Mouse (Mus musculus): ENCODE data around the gene U2af1l4. TPM values are rescaled to one million over a fixed set of nuclear protein-coding genes. Genes with fewer than 3 reads are reported as not detected.

U2af1l4 gene
- polyA plus RNA-seq, 1 experiment from 2014 or later, result 88.4 TPM

- no peaks in the 10 kb centered on the region for H3K27me3 ChIP-seq (ENCODE audit: control insufficient read depth, insufficient read depth, low read depth, low read length)
- no peak overlapping the region for H3K4me2 ChIP-seq (ENCODE audit: low read length)
- H3K4me3 ChIP-seq (ENCODE audit: low read depth, low read length), result no peak overlapping the region
- H3K27ac ChIP-seq (ENCODE audit: low read length), result no peak overlapping the region
- no peak for ATAC-seq
- WGBS, result 69% methylated on average over 7 of the region's 7 CpGs
- H3K4me1 ChIP-seq (ENCODE audit: control insufficient read depth, insufficient read depth, low read length), result no peaks in the 10 kb centered on the region
- H3K9ac ChIP-seq (ENCODE audit: low read depth, low read length), result no peak overlapping the region
- H3K9me3 ChIP-seq (replicated peaks; ENCODE audit: control insufficient read depth, low read length, poor library complexity, severe bottlenecking), result no peaks in the 10 kb centered on the region
- no peaks in the 10 kb centered on the region for H3K36me3 ChIP-seq (ENCODE audit: control insufficient read depth, insufficient read depth, low read length)
Observed at GRCm38 (mm10) chr7:30610043-30610442, 46.9 kb downstream of the U2af1l4 start.

GRCm38 (mm10) chr7:30612654-30613402, 49.7 kb downstream of the U2af1l4 start, which contains the start of gene Upk1a:
Upk1a (minus strand) TSS chr7:30612847.
- Histone ChIP-seq H3K4me1 (ENCODE audit: control insufficient read depth, insufficient read depth, low read length) (no peaks in the 10 kb centered on the region), H3K4me2 (ENCODE audit: low read length) (no peak within 1 kb of the TSS), H3K9me3 (replicated peaks; ENCODE audit: control insufficient read depth, low read length, poor library complexity, severe bottlenecking) (no peaks in the 10 kb centered on the region), H3K27me3 (ENCODE audit: control insufficient read depth, insufficient read depth, low read depth, low read length) (no peaks in the 10 kb centered on the region), H3K4me3 (ENCODE audit: low read depth, low read length) (no peak within 1 kb of the TSS), H3K9ac (ENCODE audit: low read depth, low read length) (no peak within 1 kb of the TSS), H3K27ac (ENCODE audit: low read length) (no peak within 1 kb of the TSS), H3K36me3 (ENCODE audit: control insufficient read depth, insufficient read depth, low read length) (peaks cover 11% of the 10 kb centered on the region)
- no peak for ATAC-seq
- WGBS, result 83% methylated on average over 8 of the region's 8 CpGs

- Histone ChIP-seq H3K4me3 (ENCODE audit: low read depth, low read length) (no peak overlapping the region), H3K9ac (ENCODE audit: low read depth, low read length) (no peak overlapping the region), H3K27me3 (ENCODE audit: control insufficient read depth, insufficient read depth, low read depth, low read length) (no peaks in the 10 kb centered on the region), H3K9me3 (replicated peaks; ENCODE audit: control insufficient read depth, low read length, poor library complexity, severe bottlenecking) (no peaks in the 10 kb centered on the region), H3K27ac (ENCODE audit: low read length) (no peak overlapping the region), H3K36me3 (ENCODE audit: control insufficient read depth, insufficient read depth, low read length) (peaks cover 13% of the 10 kb centered on the region), H3K4me1 (ENCODE audit: control insufficient read depth, insufficient read depth, low read length) (no peaks in the 10 kb centered on the region), H3K4me2 (ENCODE audit: low read length) (no peak overlapping the region)
- WGBS, result 23% methylated on average over 14 of the region's 14 CpGs
- no peak for ATAC-seq
Observed at GRCm38 (mm10) chr7:30613529-30614112, 50.5 kb downstream of the U2af1l4 start.

GRCm38 (mm10) chr7:30614454-30614853, 51.4 kb downstream of the U2af1l4 start:
- no peaks in the 10 kb centered on the region for H3K9me3 ChIP-seq (replicated peaks; ENCODE audit: control insufficient read depth, low read length, poor library complexity, severe bottlenecking)
- no peaks in the 10 kb centered on the region for H3K4me1 ChIP-seq (ENCODE audit: control insufficient read depth, insufficient read depth, low read length)
- H3K4me2 ChIP-seq (ENCODE audit: low read length), result no peak overlapping the region
- no peak overlapping the region for H3K27ac ChIP-seq (ENCODE audit: low read length)
- no peak overlapping the region for H3K9ac ChIP-seq (ENCODE audit: low read depth, low read length)
- no peak overlapping the region for H3K4me3 ChIP-seq (ENCODE audit: low read depth, low read length)
- H3K36me3 ChIP-seq (ENCODE audit: control insufficient read depth, insufficient read depth, low read length), result peaks cover 21% of the 10 kb centered on the region
- H3K27me3 ChIP-seq (ENCODE audit: control insufficient read depth, insufficient read depth, low read depth, low read length), result no peaks in the 10 kb centered on the region
- no peak for ATAC-seq
- 81% methylated on average over 2 of the region's 2 CpGs for WGBS

Small RNA genes within 50 kb of the gene (microRNA-seq; reads per million reads assigned to microRNA genes)
- gene Gm38670, result 0.52 reads per million
- not detected for gene Mir3569

Other genes with a start within 250 kb of the U2af1l4 start
- 13.4 and 16.0 TPM in 2 replicates for gene Syne4, start 248.5 kb upstream of the U2af1l4 start, polyA plus RNA-seq (2015; fragmentation: Nextera tagmentation; extraction: Ambion mirVana)
- not detected in 2 replicates for gene E130208F15Rik, start 241.6 kb upstream of the U2af1l4 start, polyA plus RNA-seq (2015; fragmentation: Nextera tagmentation; extraction: Ambion mirVana)
- 15.2 and 16.9 TPM in 2 replicates for gene Sdhaf1, start 239.4 kb upstream of the U2af1l4 start, polyA plus RNA-seq (2015; fragmentation: Nextera tagmentation; extraction: Ambion mirVana)
- 15.2 and 15.7 TPM in 2 replicates for gene Lrfn3, start 200.5 kb upstream of the U2af1l4 start, polyA plus RNA-seq (2015; fragmentation: Nextera tagmentation; extraction: Ambion mirVana)
- gene Tyrobp, start 149.5 kb upstream of the U2af1l4 start, polyA plus RNA-seq (2015; fragmentation: Nextera tagmentation; extraction: Ambion mirVana), result 15.3 and 23.5 TPM in 2 replicates
- gene Hcst, start 143.4 kb upstream of the U2af1l4 start, polyA plus RNA-seq (2015; fragmentation: Nextera tagmentation; extraction: Ambion mirVana), result not detected in 2 replicates
- 2.7 and 2.9 TPM in 2 replicates for gene Nfkbid, start 141.6 kb upstream of the U2af1l4 start, polyA plus RNA-seq (2015; fragmentation: Nextera tagmentation; extraction: Ambion mirVana)
- gene Aplp1, start 117.8 kb upstream of the U2af1l4 start, polyA plus RNA-seq (2015; fragmentation: Nextera tagmentation; extraction: Ambion mirVana), result 761 and 788 TPM in 2 replicates
- gene Kirrel2, start 105.6 kb upstream of the U2af1l4 start, polyA plus RNA-seq (2015; fragmentation: Nextera tagmentation; extraction: Ambion mirVana), result 0.67 and 0.73 TPM in 2 replicates
- gene Nphs1, start 105.0 kb upstream of the U2af1l4 start, polyA plus RNA-seq (2015; fragmentation: Nextera tagmentation; extraction: Ambion mirVana), result 0.46 and 0.50 TPM in 2 replicates
- not detected in 2 replicates for gene Prodh2, start 69.7 kb upstream of the U2af1l4 start, polyA plus RNA-seq (2015; fragmentation: Nextera tagmentation; extraction: Ambion mirVana)
- gene Arhgap33, start 28.2 kb upstream of the U2af1l4 start, polyA plus RNA-seq (2015; fragmentation: Nextera tagmentation; extraction: Ambion mirVana), result 140 and 149 TPM in 2 replicates
- gene Hspb6, start 11.1 kb upstream of the U2af1l4 start, polyA plus RNA-seq (2015; fragmentation: Nextera tagmentation; extraction: Ambion mirVana), result 7.5 and 11.2 TPM in 2 replicates
- gene Proser3, start 11.0 kb upstream of the U2af1l4 start, polyA plus RNA-seq (2015; fragmentation: Nextera tagmentation; extraction: Ambion mirVana), result 8.2 and 8.5 TPM in 2 replicates
- gene Lin37, start 3.5 kb upstream of the U2af1l4 start, polyA plus RNA-seq (2015; fragmentation: Nextera tagmentation; extraction: Ambion mirVana), result 52.1 and 63.8 TPM in 2 replicates
- gene Gm49396, start within 50 bp of the U2af1l4 start, polyA plus RNA-seq (2015; fragmentation: Nextera tagmentation; extraction: Ambion mirVana), result 18.6 and 19.2 TPM in 2 replicates
- gene Psenen, start 326 bp downstream of the U2af1l4 start, polyA plus RNA-seq (2015; fragmentation: Nextera tagmentation; extraction: Ambion mirVana), result 116 and 124 TPM in 2 replicates
- 4.5 and 4.8 TPM in 2 replicates for gene Igflr1, start 2.1 kb downstream of the U2af1l4 start, polyA plus RNA-seq (2015; fragmentation: Nextera tagmentation; extraction: Ambion mirVana)
- gene Kmt2b, start 25.4 kb downstream of the U2af1l4 start, polyA plus RNA-seq (2015; fragmentation: Nextera tagmentation; extraction: Ambion mirVana), result 9.1 and 11.0 TPM in 2 replicates
- 0.20 and 0.22 TPM in 2 replicates for gene Zbtb32, start 35.6 kb downstream of the U2af1l4 start, polyA plus RNA-seq (2015; fragmentation: Nextera tagmentation; extraction: Ambion mirVana)
- 0.29 and 0.46 TPM in 2 replicates for gene Upk1a, start 49.5 kb downstream of the U2af1l4 start, polyA plus RNA-seq (2015; fragmentation: Nextera tagmentation; extraction: Ambion mirVana)
- 1,035 and 1,037 TPM in 2 replicates for gene Cox6b1, start 62.9 kb downstream of the U2af1l4 start, polyA plus RNA-seq (2015; fragmentation: Nextera tagmentation; extraction: Ambion mirVana)
- not detected in 2 replicates for gene Etv2, start 72.6 kb downstream of the U2af1l4 start, polyA plus RNA-seq (2015; fragmentation: Nextera tagmentation; extraction: Ambion mirVana)
- 127 and 132 TPM in 2 replicates for gene Rbm42, start 87.0 kb downstream of the U2af1l4 start, polyA plus RNA-seq (2015; fragmentation: Nextera tagmentation; extraction: Ambion mirVana)
- gene Haus5, start 101.7 kb downstream of the U2af1l4 start, polyA plus RNA-seq (2015; fragmentation: Nextera tagmentation; extraction: Ambion mirVana), result 24.4 and 26.9 TPM in 2 replicates
- gene Pmis2, start 108.3 kb downstream of the U2af1l4 start, polyA plus RNA-seq (2015; fragmentation: Nextera tagmentation; extraction: Ambion mirVana), result not detected in 2 replicates
- gene 2200002J24Rik, start 135.6 kb downstream of the U2af1l4 start, polyA plus RNA-seq (2015; fragmentation: Nextera tagmentation; extraction: Ambion mirVana), result not detected in 2 replicates
- 1.2 and 2.2 TPM in 2 replicates for gene Atp4a, start 148.9 kb downstream of the U2af1l4 start, polyA plus RNA-seq (2015; fragmentation: Nextera tagmentation; extraction: Ambion mirVana)
- gene Tmem147, start 166.2 kb downstream of the U2af1l4 start, polyA plus RNA-seq (2015; fragmentation: Nextera tagmentation; extraction: Ambion mirVana), result 233 and 254 TPM in 2 replicates
- 1.1 and 1.7 TPM in 2 replicates for gene Gapdhs, start 180.4 kb downstream of the U2af1l4 start, polyA plus RNA-seq (2015; fragmentation: Nextera tagmentation; extraction: Ambion mirVana)
- 1.6 and 2.0 TPM in 2 replicates for gene Sbsn, start 188.2 kb downstream of the U2af1l4 start, polyA plus RNA-seq (2015; fragmentation: Nextera tagmentation; extraction: Ambion mirVana)
- gene Dmkn, start 200.5 kb downstream of the U2af1l4 start, polyA plus RNA-seq (2015; fragmentation: Nextera tagmentation; extraction: Ambion mirVana), result 2.8 and 3.6 TPM in 2 replicates
- gene Krtdap, start 224.6 kb downstream of the U2af1l4 start, polyA plus RNA-seq (2015; fragmentation: Nextera tagmentation; extraction: Ambion mirVana), result not detected in 2 replicates